Mouse (Mus musculus): ENCODE measurements around the gene Gpi1. TPM values are rescaled to one million over a fixed set of nuclear protein-coding genes. Genes with fewer than 3 reads are reported as not detected.

The Gpi1 gene
- total RNA-seq, 1 experiment = 227 TPM

GRCm38 (mm10) chr7:34168470-34169251 is 61.5 kb downstream of the Gpi1 start:
- in situ Hi-C loops (cut with MboI; ENCODE audit: low sequenced_read_pairs in 2 of 2, unreplicated experiment in 2 of 2) = no loop called here

GRCm38 (mm10) chr7:34167766-34168469 is 62.2 kb downstream of the Gpi1 start:
- Histone ChIP-seq H3K9me3 (ENCODE audit: control insufficient read depth, insufficient read depth, low read depth, low read length) (no peaks in the 10 kb centered on the region), H3K4me1 (ENCODE audit: control insufficient read depth in 2 of 2, insufficient read depth in 2 of 2, low read length in 2 of 2, poor library complexity in 1 of 2) (peaks cover 5 to 10% of the 10 kb centered on the region in 2 experiments; a peak in 1 of 4 replicates), H3K4me3 (ENCODE audit: insufficient read depth in 1 of 2, low read depth in 1 of 2, low read length in 2 of 2, poor library complexity in 1 of 2, severe bottlenecking in 1 of 2) (peak overlapping the region; percentile 81 to 88), H3K27ac (ENCODE audit: insufficient read depth, low read depth, low read length, poor library complexity, severe bottlenecking) (peak overlapping the region; percentile 88), H3K36me3 (ENCODE audit: control insufficient read depth, insufficient read depth, low read length, poor library complexity, severe bottlenecking) (peaks cover 19% of the 10 kb centered on the region), H3K9ac (ENCODE audit: insufficient read depth, low read depth, low read length, poor library complexity, severe bottlenecking) (peak overlapping the region; percentile 94)
- TF ChIP-seq ZC3H11A (IDR thresholded peaks at IDR 0.05; ENCODE audit: borderline replicate concordance, low read depth, low read length) (no peak), MAFK (IDR thresholded peaks at IDR 0.05; ENCODE audit: insufficient read depth, low read depth, low read length) (no peak), CHD2 (IDR thresholded peaks at IDR 0.05; ENCODE audit: low read depth, low read length) (no peak; the same call in none of the 2 replicates), HCFC1 (IDR thresholded peaks at IDR 0.05; ENCODE audit: borderline replicate concordance, insufficient read depth, low read length) (no peak)
- in situ Hi-C loops (cut with MboI; ENCODE audit: low sequenced_read_pairs in 2 of 2, unreplicated experiment in 2 of 2) = no loop called here
- DNase-seq (ENCODE audit: low read depth, low spot score) = no peak

More at GRCm38 (mm10) chr7:34168470-34169251, 61.5 kb downstream of the Gpi1 start:
- TF ChIP-seq CHD2 (IDR thresholded peaks at IDR 0.05; ENCODE audit: low read depth, low read length) (peak; percentile 49), MAFK (IDR thresholded peaks at IDR 0.05; ENCODE audit: insufficient read depth, low read depth, low read length) (no peak), ZC3H11A (IDR thresholded peaks at IDR 0.05; ENCODE audit: borderline replicate concordance, low read depth, low read length) (no peak), ZNF384 (IDR thresholded peaks at IDR 0.05; ENCODE audit: low read depth, low read length) (no peak), HCFC1 (IDR thresholded peaks at IDR 0.05; ENCODE audit: borderline replicate concordance, insufficient read depth, low read length) (peak; percentile 76; the same call in 1 of the 2 replicates)
- H3K27ac ChIP-seq (ENCODE audit: insufficient read depth, low read depth, low read length, poor library complexity, severe bottlenecking) = peak overlapping the region; percentile 88
- peaks cover 12% of the 10 kb centered on the region for H3K36me3 ChIP-seq (ENCODE audit: control insufficient read depth, insufficient read depth, low read length, poor library complexity, severe bottlenecking)
- H3K4me1 ChIP-seq (ENCODE audit: control insufficient read depth in 2 of 2, insufficient read depth in 2 of 2, low read length in 2 of 2, poor library complexity in 1 of 2) = peaks cover 5 to 8% of the 10 kb centered on the region in 2 experiments; a peak in 1 of 4 replicates
- peak overlapping the region; percentile 81 to 88 for H3K4me3 ChIP-seq (ENCODE audit: insufficient read depth in 1 of 2, low read depth in 1 of 2, low read length in 2 of 2, poor library complexity in 1 of 2, severe bottlenecking in 1 of 2)
- DNase-seq (ENCODE audit: low read depth, low spot score) = peak; percentile 76
- no peaks in the 10 kb centered on the region for H3K9me3 ChIP-seq (ENCODE audit: control insufficient read depth, insufficient read depth, low read depth, low read length)
- peak overlapping the region; percentile 94 for H3K9ac ChIP-seq (ENCODE audit: insufficient read depth, low read depth, low read length, poor library complexity, severe bottlenecking)

DNA sequence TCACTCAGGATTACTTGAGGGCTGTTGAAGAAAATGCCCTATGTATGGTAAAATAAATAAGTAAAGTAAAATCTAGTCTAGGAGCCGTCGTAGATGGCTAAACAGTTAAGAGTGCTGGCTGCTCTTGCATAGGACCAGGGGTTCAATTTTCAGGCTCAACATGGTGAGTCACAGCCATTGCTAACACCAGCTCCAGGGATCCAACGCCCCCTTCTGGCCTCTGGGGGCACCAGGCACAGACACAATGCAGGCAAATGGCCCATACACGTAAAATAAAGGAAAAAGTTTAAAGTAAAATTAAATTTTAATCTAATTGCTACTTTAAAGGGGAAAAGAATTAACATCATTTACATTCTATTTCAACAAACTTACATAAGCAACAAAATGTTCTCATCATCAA is 63.3 kb downstream of the Gpi1 start:
- H3K9me3 ChIP-seq (ENCODE audit: control insufficient read depth, insufficient read depth, low read depth, low read length) = no peaks in the 10 kb centered on the region
- peak overlapping the region; percentile 64 to 88 for H3K4me3 ChIP-seq (ENCODE audit: insufficient read depth in 1 of 2, low read depth in 1 of 2, low read length in 2 of 2, poor library complexity in 1 of 2, severe bottlenecking in 1 of 2)
- in situ Hi-C loops (cut with MboI; ENCODE audit: low sequenced_read_pairs in 2 of 2, unreplicated experiment in 2 of 2) = no loop called here
- peak overlapping the region; percentile 30; the same call in 1 of the 2 replicates for H3K27ac ChIP-seq (ENCODE audit: insufficient read depth, low read depth, low read length, poor library complexity, severe bottlenecking)
- H3K36me3 ChIP-seq (ENCODE audit: control insufficient read depth, insufficient read depth, low read length, poor library complexity, severe bottlenecking) = peaks cover 30% of the 10 kb centered on the region
- DNase-seq (ENCODE audit: low read depth, low spot score) = peak; percentile 84
- TF ChIP-seq MAFK (IDR thresholded peaks at IDR 0.05; ENCODE audit: insufficient read depth, low read depth, low read length) = peak; percentile 75
- TF ChIP-seq CHD2 (IDR thresholded peaks at IDR 0.05; ENCODE audit: low read depth, low read length) = no peak
- peak overlapping the region; percentile 75; the same call in 1 of the 2 replicates for H3K9ac ChIP-seq (ENCODE audit: insufficient read depth, low read depth, low read length, poor library complexity, severe bottlenecking)
- peaks cover 5 to 10% of the 10 kb centered on the region in 2 experiments; a peak in 1 of 4 replicates for H3K4me1 ChIP-seq (ENCODE audit: control insufficient read depth in 2 of 2, insufficient read depth in 2 of 2, low read length in 2 of 2, poor library complexity in 1 of 2)

DNA sequence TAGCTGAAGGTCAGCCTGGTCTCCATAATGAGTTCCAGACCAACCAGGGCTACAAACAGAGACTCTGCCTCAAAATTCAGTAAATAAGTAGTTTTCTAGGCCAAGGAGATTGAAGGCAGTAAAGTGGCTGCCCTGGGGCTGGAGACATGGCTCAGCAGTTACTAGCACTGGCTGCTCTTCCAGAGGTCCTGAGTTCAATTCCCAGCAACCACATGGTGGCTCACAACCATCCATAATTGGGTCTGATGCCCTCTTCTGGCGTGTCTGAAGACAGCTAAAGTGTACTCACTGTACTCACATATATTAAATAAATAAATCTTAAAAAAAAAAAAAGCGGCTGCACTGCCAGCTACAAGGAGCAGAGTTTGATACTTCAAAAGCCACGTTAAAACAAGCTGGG is 64.1 kb downstream of the Gpi1 start:
- Histone ChIP-seq H3K9ac (ENCODE audit: insufficient read depth, low read depth, low read length, poor library complexity, severe bottlenecking) (peak overlapping the region; percentile 75), H3K27ac (ENCODE audit: insufficient read depth, low read depth, low read length, poor library complexity, severe bottlenecking) (peak overlapping the region; percentile 30; the same call in 1 of the 2 replicates), H3K4me3 (ENCODE audit: insufficient read depth in 1 of 2, low read depth in 1 of 2, low read length in 2 of 2, poor library complexity in 1 of 2, severe bottlenecking in 1 of 2) (peak overlapping the region; percentile 64 to 88), H3K4me1 (ENCODE audit: control insufficient read depth in 2 of 2, insufficient read depth in 2 of 2, low read length in 2 of 2, poor library complexity in 1 of 2) (peaks cover 5 to 10% of the 10 kb centered on the region in 2 experiments; a peak in 1 of 4 replicates), H3K9me3 (ENCODE audit: control insufficient read depth, insufficient read depth, low read depth, low read length) (no peaks in the 10 kb centered on the region), H3K36me3 (ENCODE audit: control insufficient read depth, insufficient read depth, low read length, poor library complexity, severe bottlenecking) (peaks cover 38% of the 10 kb centered on the region)
- DNase-seq (ENCODE audit: low read depth, low spot score) = no peak
- no peak for TF ChIP-seq HCFC1 (IDR thresholded peaks at IDR 0.05; ENCODE audit: borderline replicate concordance, insufficient read depth, low read length)
- 0 out of 2 replicates have a peak, but pooled peaks have one; percentile 15 for TF ChIP-seq ZNF384 (IDR thresholded peaks at IDR 0.05; ENCODE audit: low read depth, low read length)
- in situ Hi-C loops (cut with MboI; ENCODE audit: low sequenced_read_pairs in 2 of 2, unreplicated experiment in 2 of 2) = no loop called here
